Mouse (Mus musculus): Measurements from ENCODE around the gene Rab14. TPM values are rescaled to one million over a fixed set of nuclear protein-coding genes. Genes with fewer than 3 reads are reported as not detected.
A peak's percentile ranks its signal among the peaks of the same experiment; 100 is the strongest.

Gene Rab14
- total and polyA plus RNA-seq, 2 experiments from 2014 or later: 121 to 544 TPM

GRCm38 (mm10) chr2:35230215-35230614 lies 29.3 kb upstream of the Rab14 start:
- no peaks in the 10 kb centered on the region for H3K27me3 ChIP-seq (ENCODE audit: insufficient read depth, low read length)
- ATAC-seq (no peak), DNase-seq (no peak)
- no peak overlapping the region for H3K27ac ChIP-seq (ENCODE audit: low read depth, low read length)
- no peaks in the 10 kb centered on the region for H3K9me3 ChIP-seq (ENCODE audit: low read length)
- no peak overlapping the region for H3K4me3 ChIP-seq (ENCODE audit: low read depth, low read length)
- H3K36me3 ChIP-seq (ENCODE audit: insufficient read depth): no peaks in the 10 kb centered on the region
- no peak for TF ChIP-seq CTCF (IDR thresholded peaks at IDR 0.05; ENCODE audit: low read depth)
- H3K9ac ChIP-seq: no peak overlapping the region
- WGBS: 15% methylated on average over 8 of the region's 8 CpGs
- no peaks in the 10 kb centered on the region for H3K4me1 ChIP-seq (ENCODE audit: insufficient read depth)
- H3K4me2 ChIP-seq (ENCODE audit: low read depth): no peak overlapping the region

- Histone ChIP-seq H3K4me3 (ENCODE audit: low read depth, low read length) (no peak overlapping the region), H3K27me3 (ENCODE audit: insufficient read depth, low read length) (no peaks in the 10 kb centered on the region), H3K27ac (ENCODE audit: low read depth, low read length) (no peak overlapping the region), H3K9ac (no peak overlapping the region), H3K36me3 (ENCODE audit: insufficient read depth) (no peaks in the 10 kb centered on the region), H3K4me2 (ENCODE audit: low read depth) (no peak overlapping the region), H3K9me3 (ENCODE audit: low read length) (no peaks in the 10 kb centered on the region), H3K4me1 (ENCODE audit: insufficient read depth) (no peaks in the 10 kb centered on the region)
- no peak for ATAC-seq
- 25% methylated on average over 4 of the region's 4 CpGs for WGBS
- TF ChIP-seq CTCF (IDR thresholded peaks at IDR 0.05; ENCODE audit: low read depth): no peak
- DNase-seq: no peak
Measured at GRCm38 (mm10) chr2:35228145-35228544, 27.2 kb upstream of the Rab14 start.

GRCm38 (mm10) chr2:35224285-35224684 lies 23.4 kb upstream of the Rab14 start:
- no peaks in the 10 kb centered on the region for H3K4me1 ChIP-seq (ENCODE audit: insufficient read depth)
- ATAC-seq (no peak), DNase-seq (no peak)
- H3K4me3 ChIP-seq (ENCODE audit: low read depth, low read length): no peak overlapping the region
- WGBS: 89% methylated on average over 15 of the region's 15 CpGs
- TF ChIP-seq CTCF (IDR thresholded peaks at IDR 0.05; ENCODE audit: low read depth): no peak
- no peaks in the 10 kb centered on the region for H3K36me3 ChIP-seq (ENCODE audit: insufficient read depth)
- no peaks in the 10 kb centered on the region for H3K9me3 ChIP-seq (ENCODE audit: low read length)
- no peaks in the 10 kb centered on the region for H3K27me3 ChIP-seq (ENCODE audit: insufficient read depth, low read length)
- no peak overlapping the region for H3K9ac ChIP-seq
- H3K27ac ChIP-seq (ENCODE audit: low read depth, low read length): no peak overlapping the region
- no peak overlapping the region for H3K4me2 ChIP-seq (ENCODE audit: low read depth)

- Histone ChIP-seq H3K27ac (ENCODE audit: low read depth, low read length) (no peak overlapping the region), H3K27me3 (ENCODE audit: insufficient read depth, low read length) (no peaks in the 10 kb centered on the region), H3K4me2 (ENCODE audit: low read depth) (no peak overlapping the region), H3K4me3 (ENCODE audit: low read depth, low read length) (no peak overlapping the region), H3K4me1 (ENCODE audit: insufficient read depth) (no peaks in the 10 kb centered on the region), H3K9me3 (ENCODE audit: low read length) (no peaks in the 10 kb centered on the region), H3K36me3 (ENCODE audit: insufficient read depth) (no peaks in the 10 kb centered on the region), H3K9ac (no peak overlapping the region)
- no peak for TF ChIP-seq CTCF (IDR thresholded peaks at IDR 0.05; ENCODE audit: low read depth)
- ATAC-seq (no peak), DNase-seq (no peak)
- WGBS: 64% methylated on average over 6 of the region's 6 CpGs
Measured at GRCm38 (mm10) chr2:35222822-35223391, 22.0 kb upstream of the Rab14 start.

- Histone ChIP-seq H3K4me3 (ENCODE audit: low read depth, low read length) (no peak overlapping the region), H3K9ac (no peak overlapping the region), H3K4me1 (ENCODE audit: insufficient read depth) (0 out of 2 replicates have a peak, but pooled peaks cover 4% of the 10 kb centered on the region), H3K4me2 (ENCODE audit: low read depth) (no peak overlapping the region), H3K27me3 (ENCODE audit: insufficient read depth, low read length) (no peaks in the 10 kb centered on the region), H3K36me3 (ENCODE audit: insufficient read depth) (no peaks in the 10 kb centered on the region), H3K9me3 (ENCODE audit: low read length) (no peaks in the 10 kb centered on the region), H3K27ac (ENCODE audit: low read depth, low read length) (no peak overlapping the region)
- ATAC-seq (no peak), DNase-seq (no peak)
- TF ChIP-seq CTCF (IDR thresholded peaks at IDR 0.05; ENCODE audit: low read depth): no peak
- WGBS: 97% methylated on average over 3 of the region's 3 CpGs
Measured at GRCm38 (mm10) chr2:35218736-35219135, 17.8 kb upstream of the Rab14 start.

GRCm38 (mm10) chr2:35216701-35217100 lies 15.8 kb upstream of the Rab14 start:
- Histone ChIP-seq H3K4me3 (ENCODE audit: low read depth, low read length) (no peak overlapping the region), H3K4me1 (ENCODE audit: insufficient read depth) (0 out of 2 replicates have a peak, but pooled peaks cover 4% of the 10 kb centered on the region), H3K27me3 (ENCODE audit: insufficient read depth, low read length) (no peaks in the 10 kb centered on the region), H3K27ac (ENCODE audit: low read depth, low read length) (no peak overlapping the region), H3K9ac (no peak overlapping the region), H3K9me3 (ENCODE audit: low read length) (no peaks in the 10 kb centered on the region), H3K4me2 (ENCODE audit: low read depth) (no peak overlapping the region), H3K36me3 (ENCODE audit: insufficient read depth) (no peaks in the 10 kb centered on the region)
- no peak for TF ChIP-seq CTCF (IDR thresholded peaks at IDR 0.05; ENCODE audit: low read depth)
- 83% methylated on average over 2 of the region's 2 CpGs for WGBS
- DNase-seq (no peak), ATAC-seq (no peak)

- Histone ChIP-seq H3K4me1 (ENCODE audit: insufficient read depth) (0 out of 2 replicates have a peak, but pooled peaks cover 4% of the 10 kb centered on the region), H3K4me3 (ENCODE audit: low read depth, low read length) (no peak overlapping the region), H3K4me2 (ENCODE audit: low read depth) (no peak overlapping the region), H3K27me3 (ENCODE audit: insufficient read depth, low read length) (no peaks in the 10 kb centered on the region), H3K36me3 (ENCODE audit: insufficient read depth) (no peaks in the 10 kb centered on the region), H3K9me3 (ENCODE audit: low read length) (no peaks in the 10 kb centered on the region), H3K9ac (no peak overlapping the region), H3K27ac (ENCODE audit: low read depth, low read length) (no peak overlapping the region)
- DNase-seq (peak; percentile 20), ATAC-seq (peak; percentile 40)
- no peak for TF ChIP-seq CTCF (IDR thresholded peaks at IDR 0.05; ENCODE audit: low read depth)
- WGBS: 19% methylated on average over 14 of the region's 14 CpGs
Measured at GRCm38 (mm10) chr2:35215363-35215762, 14.4 kb upstream of the Rab14 start.
